Mouse (Mus musculus): ENCODE results near the gene Dlg5.

Gene Dlg5

DNA sequence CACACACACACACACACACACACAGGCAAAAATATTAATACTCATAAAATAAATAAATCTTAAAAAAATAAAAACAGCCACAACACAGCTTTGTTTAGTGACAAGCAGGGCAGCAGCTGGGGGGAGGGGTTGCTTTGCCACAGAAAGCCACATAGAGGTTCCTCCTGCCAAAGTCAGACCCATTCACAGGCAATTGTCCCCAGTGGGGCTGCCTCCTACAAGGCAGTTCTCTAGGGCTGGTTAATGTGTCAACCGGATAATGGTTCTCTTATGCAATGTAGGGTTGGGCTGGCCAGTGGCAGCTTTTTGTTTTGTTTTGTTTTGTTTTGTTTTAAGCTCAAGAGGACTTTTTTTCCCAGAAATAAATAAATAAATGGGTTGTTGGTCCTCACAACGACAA is 11.3 kb downstream of the Dlg5 start:
- DNase-seq (ENCODE audit: low read depth, low spot score) = no peak

DNA sequence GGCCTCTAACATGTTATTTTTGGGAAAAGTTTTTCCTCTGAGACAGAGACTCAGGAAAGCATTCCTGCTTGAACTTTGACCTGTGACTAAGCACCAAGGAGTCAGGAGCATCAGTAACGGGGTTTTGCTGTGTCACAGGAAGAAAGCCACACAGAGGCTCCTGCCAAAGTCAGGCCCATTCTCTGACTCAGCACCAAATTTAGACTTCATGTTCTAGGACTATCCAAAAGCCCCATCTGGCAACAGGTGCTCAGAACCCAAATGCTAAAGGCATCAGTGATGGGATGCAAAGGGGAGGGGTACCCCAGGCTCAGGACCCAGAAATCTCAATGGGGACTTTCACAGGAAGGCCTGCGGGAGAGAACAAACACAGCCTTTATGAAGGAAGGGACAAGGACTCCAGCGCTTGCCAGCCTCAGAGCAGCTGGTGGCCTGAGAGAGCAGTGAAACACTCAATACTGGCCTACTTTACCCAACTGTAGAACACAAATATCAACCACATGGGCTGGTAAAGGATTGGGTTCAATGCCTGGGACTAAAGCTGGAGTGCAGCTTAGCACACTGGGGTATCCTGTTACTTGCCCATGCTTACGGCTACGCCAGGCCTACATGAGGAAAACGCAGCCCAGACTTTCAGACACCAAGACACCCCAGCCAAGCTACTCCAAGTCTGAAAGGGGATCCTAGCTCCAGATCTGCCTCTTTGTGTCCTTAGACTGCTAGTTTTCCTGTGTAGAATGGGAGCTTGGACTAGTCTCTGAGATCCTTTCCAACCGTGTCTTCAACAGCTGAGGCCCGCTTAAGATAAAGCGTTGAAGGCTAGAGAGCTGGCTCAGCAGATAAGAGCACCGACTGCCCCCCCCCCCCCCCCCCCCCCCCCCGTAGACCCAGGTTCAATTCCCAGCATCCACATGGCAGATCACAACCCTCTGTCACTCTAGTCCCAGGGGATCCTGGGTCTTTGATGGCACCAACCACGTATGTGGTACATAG is 12.8 kb downstream of the Dlg5 start:
- peak; percentile 32 for DNase-seq (ENCODE audit: low read depth, low spot score)

DNA sequence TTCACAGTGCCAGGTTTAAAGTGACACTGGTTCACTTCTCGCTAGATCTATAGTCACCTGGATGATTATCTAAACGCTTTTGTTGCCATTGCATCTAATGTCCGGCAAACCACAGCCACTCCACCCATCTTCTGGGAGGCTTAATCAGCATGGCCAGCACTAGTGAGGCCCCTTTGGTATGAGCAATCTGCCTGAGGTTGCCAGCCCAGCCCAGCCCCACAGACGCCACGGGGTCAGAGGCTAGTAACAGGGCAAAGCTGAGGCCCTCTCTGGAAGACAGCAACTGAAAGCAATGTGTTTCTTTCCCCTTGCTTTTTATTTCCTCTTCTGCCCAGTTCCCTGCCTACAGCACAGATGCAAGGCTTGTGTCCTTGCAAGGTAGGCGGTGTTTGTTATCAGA is 17.2 kb downstream of the Dlg5 start:
- DNase-seq (ENCODE audit: low read depth, low spot score) = no peak

DNA sequence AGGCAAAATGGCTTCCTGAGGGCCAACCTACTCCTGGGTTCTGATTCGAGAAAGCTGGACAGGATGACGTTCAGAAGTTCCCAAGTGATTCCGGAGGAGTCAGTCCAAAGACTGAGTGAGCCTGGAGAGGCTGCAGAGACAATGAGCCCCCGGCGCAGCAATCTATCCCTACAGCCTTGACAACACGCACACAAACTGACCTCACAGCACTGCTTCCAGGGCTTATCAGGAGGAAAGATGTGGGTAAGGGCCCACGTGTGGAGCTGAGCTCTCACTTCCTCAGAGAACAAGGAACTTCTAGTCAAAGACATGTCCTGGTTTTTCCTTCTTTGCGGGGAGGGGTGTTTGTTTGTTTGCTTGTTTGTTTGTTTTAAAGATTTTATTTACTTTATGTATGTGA is 18.7 kb downstream of the Dlg5 start:
- no peak for DNase-seq (ENCODE audit: low read depth, low spot score)

- DNase-seq (ENCODE audit: low read depth, low spot score) = no peak
These were observed 19.4 kb downstream of the Dlg5 start for GRCm38 (mm10) chr14:24226344-24226743.

- DNase-seq (ENCODE audit: low read depth, low spot score) = no peak
These were observed 23.0 kb downstream of the Dlg5 start for GRCm38 (mm10) chr14:24222759-24223158.

GRCm38 (mm10) chr14:24222273-24222672 is 23.4 kb downstream of the Dlg5 start:
- DNase-seq (ENCODE audit: low read depth, low spot score) = no peak

- DNase-seq (ENCODE audit: low read depth, low spot score) = no peak
These were observed 28.4 kb downstream of the Dlg5 start for GRCm38 (mm10) chr14:24217362-24217722.

DNA sequence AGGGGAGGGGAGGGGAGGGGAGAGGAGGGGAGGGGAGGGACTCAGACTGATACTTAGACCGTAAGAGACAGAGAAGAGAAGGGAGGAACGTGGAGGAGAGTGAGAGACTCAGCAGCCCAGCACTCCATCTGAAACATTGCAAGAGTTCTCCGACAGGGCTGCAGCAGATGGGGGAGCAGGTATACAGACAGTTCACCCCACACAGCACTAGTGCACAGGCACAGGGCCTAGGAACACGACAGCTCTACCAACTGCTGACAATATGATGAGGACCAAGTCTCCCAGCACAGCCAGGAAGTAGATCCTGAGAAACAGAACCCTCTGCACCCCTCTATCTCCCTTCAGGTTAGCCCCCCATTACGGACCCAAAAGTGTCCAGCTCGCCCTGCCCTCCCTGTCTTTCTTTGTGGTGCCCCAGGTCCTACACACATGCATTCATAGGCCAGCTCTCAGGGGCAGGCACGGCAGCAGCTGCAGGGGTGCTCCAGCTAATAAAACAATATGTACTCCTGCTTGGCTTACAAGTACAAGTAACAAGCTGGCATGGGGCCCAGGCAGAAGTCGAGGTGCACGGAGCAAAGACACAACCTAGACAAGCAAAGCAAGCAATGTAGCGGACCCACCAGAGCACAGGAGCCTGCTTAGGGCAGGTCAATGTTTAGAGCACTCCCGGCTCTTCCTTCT is 28.9 kb downstream of the Dlg5 start:
- DNase-seq (ENCODE audit: low read depth, low spot score) = no peak

DNA sequence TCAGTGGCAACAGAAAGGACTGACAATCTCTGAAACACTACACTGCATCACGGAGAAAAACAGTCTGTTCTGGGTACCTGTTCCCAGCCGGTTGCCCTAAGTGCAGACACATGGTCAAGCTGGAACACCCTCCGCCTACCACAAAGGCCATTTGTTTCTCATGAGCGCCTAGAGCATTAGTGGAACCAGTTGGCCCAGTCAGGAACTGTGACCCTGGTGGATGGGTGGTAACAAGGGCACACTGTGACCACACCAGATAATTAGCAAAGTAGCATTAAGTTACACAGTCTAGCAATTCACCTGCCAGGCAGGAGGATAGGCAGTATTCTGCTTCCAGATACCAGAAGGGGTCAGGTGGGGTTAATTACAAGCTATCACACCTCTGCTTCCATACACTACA is 29.7 kb downstream of the Dlg5 start:
- no peak for DNase-seq (ENCODE audit: low read depth, low spot score)

GRCm38 (mm10) chr14:24214436-24214835 is 31.3 kb downstream of the Dlg5 start:
- no peak for DNase-seq (ENCODE audit: low read depth, low spot score)

GRCm38 (mm10) chr14:24213336-24213735 is 32.4 kb downstream of the Dlg5 start:
- no peak for DNase-seq (ENCODE audit: low read depth, low spot score)

- DNase-seq (ENCODE audit: low read depth, low spot score) = no peak
These were observed 32.9 kb downstream of the Dlg5 start for GRCm38 (mm10) chr14:24212861-24213260.

GRCm38 (mm10) chr14:24207360-24207752 is 38.4 kb downstream of the Dlg5 start:
- no peak for DNase-seq (ENCODE audit: low read depth, low spot score)

DNA sequence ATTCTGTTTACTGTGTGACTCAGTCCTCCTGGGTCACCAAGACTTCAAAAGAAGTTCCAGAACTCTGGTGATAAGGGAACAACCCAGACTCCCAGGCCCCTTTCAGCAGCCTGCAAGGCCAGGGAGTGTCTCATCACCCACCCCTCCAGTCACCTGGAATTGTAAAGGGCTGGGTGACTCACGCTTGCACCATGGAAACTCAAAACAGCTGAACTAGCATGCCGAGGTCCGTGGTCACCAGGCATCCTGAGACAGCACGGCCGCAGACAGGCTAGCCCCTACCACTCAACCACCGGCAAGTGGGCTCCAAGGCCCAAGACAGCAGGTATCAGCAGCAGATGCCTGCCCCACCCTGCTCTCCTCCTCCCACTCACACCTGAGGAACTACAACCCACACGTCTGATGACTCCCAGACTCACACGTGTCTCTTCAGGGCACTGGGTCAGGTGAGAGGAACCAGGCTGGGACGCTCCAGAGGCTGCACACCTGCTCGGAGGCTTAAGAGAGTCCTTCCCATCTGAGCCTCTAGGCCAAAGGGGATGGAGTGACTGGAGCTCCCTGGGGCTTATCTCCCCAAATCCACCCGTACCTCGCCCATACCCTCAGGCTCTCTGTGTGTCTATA is 38.9 kb downstream of the Dlg5 start:
- no peak for DNase-seq (ENCODE audit: low read depth, low spot score)

- DNase-seq (ENCODE audit: low read depth, low spot score) = no peak
These were observed 39.4 kb downstream of the Dlg5 start for GRCm38 (mm10) chr14:24206314-24206713.

GRCm38 (mm10) chr14:24205281-24205871 is 40.3 kb downstream of the Dlg5 start:
- DNase-seq (ENCODE audit: low read depth, low spot score) = no peak

GRCm38 (mm10) chr14:24203210-24203609 is 42.5 kb downstream of the Dlg5 start:
- DNase-seq (ENCODE audit: low read depth, low spot score) = no peak

DNA sequence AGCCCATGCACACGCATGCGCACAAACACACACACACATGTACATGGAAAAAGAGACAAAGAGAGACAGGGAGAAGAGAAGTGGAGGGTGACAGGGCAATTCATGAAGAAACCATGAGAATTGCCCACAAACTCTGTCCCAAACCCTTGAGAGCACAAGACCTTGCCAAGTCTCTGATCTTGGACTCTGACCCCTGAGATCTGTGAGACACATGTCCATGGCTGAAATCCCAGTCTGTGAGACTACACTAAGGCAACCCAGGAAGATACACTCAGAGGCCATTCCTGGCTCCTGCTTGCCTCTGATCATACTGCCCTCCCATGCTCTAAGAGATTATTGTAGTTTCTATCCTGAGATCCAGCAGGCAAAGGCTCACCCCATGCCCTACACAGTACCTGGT is 44.9 kb downstream of the Dlg5 start:
- DNase-seq (ENCODE audit: low read depth, low spot score) = no peak

- no peak for DNase-seq (ENCODE audit: low read depth, low spot score)
These were observed 46.0 kb downstream of the Dlg5 start for GRCm38 (mm10) chr14:24199732-24200131.

GRCm38 (mm10) chr14:24197865-24198264 is 47.9 kb downstream of the Dlg5 start:
- DNase-seq (ENCODE audit: low read depth, low spot score) = no peak

DNA sequence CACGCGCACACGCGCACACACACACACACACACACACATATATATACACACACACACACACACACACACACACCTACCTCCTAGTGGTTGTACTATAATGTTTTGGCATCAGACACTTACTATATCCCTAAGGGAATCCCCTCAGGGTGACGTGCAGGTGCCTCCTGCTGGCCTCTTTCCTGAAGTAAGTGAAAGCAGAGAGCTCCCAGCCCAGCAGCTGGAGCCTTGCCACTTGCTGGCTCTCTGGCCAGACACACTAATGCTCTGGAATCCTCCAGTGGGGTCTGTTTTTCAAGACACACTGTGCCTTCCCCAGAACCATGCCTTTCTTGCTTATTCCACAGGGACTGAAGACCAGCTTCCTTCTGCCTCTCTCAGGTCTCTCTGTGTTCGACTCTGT is 48.8 kb downstream of the Dlg5 start:
- no peak for DNase-seq (ENCODE audit: low read depth, low spot score)

Data from c-Kit-negative CD71-positive TER-119-positive erythroid progenitor cells, embryonic 14.5 days (primary cell).